In the genomic region with DNA sequence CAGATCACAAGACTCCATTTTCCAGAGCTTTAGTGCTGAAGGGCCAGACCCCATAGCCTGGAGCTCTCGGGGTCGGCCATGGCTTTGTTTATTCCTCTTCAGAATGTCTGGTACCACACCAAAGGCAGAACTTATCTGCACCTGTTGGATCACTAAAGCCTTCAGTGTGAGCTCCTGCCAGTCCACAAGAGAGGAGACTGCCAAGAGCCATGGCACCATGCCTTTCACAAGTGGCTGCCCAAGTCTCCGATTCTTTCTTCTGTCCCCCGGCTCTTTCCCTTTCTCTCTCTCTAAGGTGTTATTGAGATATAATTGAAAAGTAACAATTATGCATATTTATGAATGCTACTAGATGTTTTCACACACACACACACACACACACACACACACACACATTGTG, we compare ENCODE assay signal across 18 mouse cellular contexts. TPM values are rescaled to one million over a fixed set of nuclear protein-coding genes. Genes with fewer than 3 reads are reported as not detected.
"Had no signal": no experiment of that assay in that cellular context is flagged by ENCODE, and none has a peak within 500 bp of the region (broad histone marks: within the 10 kb centered on the region; RNA-seq: fewer than 3 reads in every experiment).

No protein-coding gene starts in this region.

- H3K4me3 ChIP-seq: limb, embryonic 10.5 days; liver, embryonic 15.5 days; midbrain, embryonic 15.5 days; neural tube, embryonic 12.5 days had no signal

- H3K27me3 ChIP-seq: liver, embryonic 15.5 days; midbrain, embryonic 15.5 days; neural tube, embryonic 12.5 days had no signal

- H3K36me3 ChIP-seq: limb, embryonic 10.5 days; liver, embryonic 15.5 days; midbrain, embryonic 15.5 days; neural tube, embryonic 12.5 days had no signal

- H3K9ac ChIP-seq: liver, embryonic 15.5 days; midbrain, embryonic 15.5 days; neural tube, embryonic 12.5 days had no signal

- DNase-seq: kidney, postnatal 25 days; layer of hippocampus, adult 9-11 months; lung, adult 2 months; lung, postnatal 36 days; spleen, adult 18-20 months; thymus, adult 18-20 months; thymus, postnatal 14 days had no signal

- H3K27ac ChIP-seq: limb, embryonic 10.5 days; liver, embryonic 15.5 days; midbrain, embryonic 15.5 days; neural tube, embryonic 12.5 days had no signal

- H3K4me1 ChIP-seq: liver, embryonic 15.5 days had no signal

- H3K9me3 ChIP-seq: limb, embryonic 10.5 days; liver, embryonic 15.5 days; midbrain, embryonic 15.5 days; neural tube, embryonic 12.5 days had no signal

- H3K4me2 ChIP-seq: liver, embryonic 11.5 days; liver, embryonic 15.5 days; midbrain, embryonic 15.5 days; neural tube, embryonic 12.5 days had no signal

- ATAC-seq: lung, postnatal 0 days; midbrain, embryonic 15.5 days had no signal

RNA-seq across cellular contexts. Expression of gene Lrrc72, which starts 43.1 kb away (rescaled TPM):
- total RNA-seq: megakaryocyte progenitor cell, adult 5-6 weeks; monocyte, adult 5-6 weeks; neutrophil, adult 5-6 weeks had no signal
- polyA plus RNA-seq: kidney, embryonic 16.5 days; limb, embryonic 10.5 days; liver, embryonic 11.5 days; liver, embryonic 15.5 days; lung, adult 2 months; lung, postnatal 0 days; neural tube, embryonic 12.5 days; stomach, embryonic 14.5 days had no signal
